Mouse (Mus musculus): ENCODE data around the gene Fxr1. TPM values are rescaled to one million over a fixed set of nuclear protein-coding genes. Genes with fewer than 3 reads are reported as not detected.
"Not testable (repeated sequence)": the region's sequence is repeated elsewhere in the genome, so short reads cannot be mapped to it uniquely, and the experiment has no call there.

The Fxr1 gene
- total RNA-seq, 1 experiment from 2014 or later: 115 TPM

GRCm38 (mm10) chr3:34041990-34042389 lies 22.2 kb downstream of the Fxr1 start:
- DNase-seq: no peak

- no peak for DNase-seq
Measured at GRCm38 (mm10) chr3:34062352-34062751, 42.6 kb downstream of the Fxr1 start.

- DNase-seq: not testable (repeated sequence)
Measured at GRCm38 (mm10) chr3:34068943-34069342, 49.2 kb downstream of the Fxr1 start.

- no peak for DNase-seq
Measured at GRCm38 (mm10) chr3:34072726-34073125, 53.0 kb downstream of the Fxr1 start.

- DNase-seq: no peak
Measured at GRCm38 (mm10) chr3:34076058-34076759, 56.5 kb downstream of the Fxr1 start.

DNA sequence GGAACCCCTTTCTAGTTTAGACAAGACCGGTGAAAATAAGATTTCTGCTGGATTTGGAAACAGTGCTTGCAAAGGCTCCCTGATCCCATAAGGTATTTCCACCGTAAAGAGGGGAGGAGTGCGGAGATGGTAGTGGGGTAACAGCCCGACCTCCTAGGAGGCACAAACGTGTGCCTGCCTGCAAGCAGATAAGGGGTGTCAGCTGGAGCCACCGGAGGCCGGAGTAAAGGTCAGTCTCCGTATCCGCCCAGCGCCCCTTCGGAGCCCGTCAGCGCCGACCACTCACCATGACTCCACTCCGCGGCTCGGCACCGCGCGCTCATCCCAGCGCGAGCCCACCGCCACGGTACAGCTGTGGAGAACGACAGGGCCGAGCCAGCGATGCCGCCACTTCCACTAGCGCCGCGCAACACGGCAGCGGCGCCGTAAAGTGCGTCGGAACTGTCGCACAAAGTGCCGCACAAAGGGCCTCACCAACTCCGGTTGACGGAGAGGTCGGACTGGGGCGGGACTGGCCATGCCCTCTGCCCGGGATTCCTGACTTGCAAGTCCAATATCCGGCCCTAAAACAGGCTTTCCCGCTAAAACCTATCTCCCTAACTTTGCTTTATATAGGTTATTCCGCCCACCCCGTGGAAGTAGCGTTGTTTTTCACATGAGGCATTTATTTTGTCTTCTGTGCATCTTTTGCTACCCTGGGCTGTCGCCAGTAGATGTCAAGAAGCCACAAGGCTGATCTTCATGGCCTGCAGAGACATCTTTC lies 61.3 kb downstream of the Fxr1 start, which contains the start of gene Dnajc19:
Dnajc19 (minus strand) TSS at position 422 of the 763 bp plus-strand sequence.
- peak; percentile 95 for DNase-seq

DNA sequence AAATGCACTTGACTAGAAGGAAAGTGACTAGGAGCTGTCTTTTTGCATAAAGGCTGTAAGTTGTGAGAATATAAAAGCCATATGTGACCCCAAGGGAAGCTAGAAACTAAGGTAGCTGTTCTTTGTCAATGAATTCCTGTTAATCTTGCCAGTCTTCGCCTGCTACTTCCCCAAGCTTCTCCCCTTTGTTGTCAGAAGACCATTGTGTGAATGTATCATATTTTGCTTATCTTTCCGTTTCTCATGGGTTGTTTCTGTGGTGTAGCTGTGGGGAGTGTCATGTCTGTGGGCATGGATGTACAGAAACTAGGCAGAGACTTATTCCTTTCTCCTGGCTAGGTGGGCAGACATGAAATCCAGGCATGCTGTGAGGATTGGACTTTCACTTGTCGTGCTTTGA lies 62.2 kb downstream of the Fxr1 start:
- no peak for DNase-seq

- no peak for DNase-seq
Measured at GRCm38 (mm10) chr3:34083655-34084054, 63.9 kb downstream of the Fxr1 start.

GRCm38 (mm10) chr3:34102891-34103290 lies 83.1 kb downstream of the Fxr1 start:
- no peak for DNase-seq

- DNase-seq: no peak
Measured at GRCm38 (mm10) chr3:34103902-34104672, 84.3 kb downstream of the Fxr1 start.

DNA sequence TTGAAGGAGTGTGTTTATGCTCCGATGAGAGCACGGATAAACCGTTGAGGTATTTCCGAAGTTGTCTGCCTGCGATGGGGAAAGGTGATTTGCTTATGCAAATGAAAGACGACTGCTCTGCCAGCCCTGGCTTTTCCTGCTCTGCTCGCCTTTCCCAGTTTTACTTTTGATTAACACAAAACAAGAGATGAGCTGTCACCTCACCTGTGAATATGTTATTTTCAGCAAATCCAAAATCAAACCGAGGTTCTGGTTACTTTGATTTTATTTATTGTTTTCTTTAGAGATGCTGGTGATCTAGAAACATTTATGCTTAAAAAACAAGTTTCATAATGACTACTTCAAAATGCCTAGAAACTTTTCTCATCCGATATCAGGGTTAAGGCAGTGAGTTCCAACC lies 86.7 kb downstream of the Fxr1 start:
- no peak for DNase-seq

DNA sequence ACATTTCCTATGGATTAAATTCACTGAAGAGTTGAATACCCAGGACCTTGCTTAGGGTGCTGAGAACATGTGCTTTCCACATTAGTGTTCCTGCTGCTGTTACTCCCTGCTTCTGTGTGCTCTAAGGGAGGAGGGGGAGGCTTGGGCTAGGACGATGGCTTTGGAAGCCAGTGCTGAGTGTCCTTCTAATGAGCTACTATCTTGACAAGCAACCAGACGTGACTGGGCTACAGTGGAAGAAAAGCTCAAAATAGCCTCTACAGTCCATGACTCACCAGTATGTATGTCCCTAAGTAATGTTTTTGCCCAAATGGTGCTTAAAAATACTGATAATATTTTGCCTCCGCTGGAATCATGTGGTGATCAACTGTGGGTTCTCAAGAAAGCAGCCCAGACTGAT lies 87.9 kb downstream of the Fxr1 start:
- no peak for DNase-seq

GRCm38 (mm10) chr3:34111941-34112685 lies 92.4 kb downstream of the Fxr1 start:
- no peak for DNase-seq

DNA sequence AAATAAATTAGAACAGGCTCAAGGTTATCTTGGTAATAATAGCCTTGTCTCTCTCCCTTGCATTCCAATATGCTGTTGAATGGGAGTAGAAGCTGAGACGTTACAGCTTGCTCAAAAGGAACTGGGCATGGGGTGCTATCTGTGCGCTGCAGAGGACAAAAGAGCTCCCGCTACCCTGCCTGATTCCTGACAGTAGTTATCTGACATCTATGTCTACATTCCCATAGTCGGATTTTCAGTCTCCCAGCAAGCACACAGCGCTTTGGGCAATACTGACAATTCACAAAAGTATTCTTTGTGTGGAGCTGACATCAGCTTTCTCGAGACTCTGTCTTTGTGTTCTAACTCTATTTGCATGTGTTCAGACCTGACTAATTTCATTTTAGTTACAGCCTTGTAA lies 96.1 kb downstream of the Fxr1 start:
- DNase-seq: no peak

GRCm38 (mm10) chr3:34119869-34120268 lies 100.1 kb downstream of the Fxr1 start:
- DNase-seq: no peak

Other genes with a start within 250 kb of the Fxr1 start
- 44.0 and 53.1 TPM in 2 replicates for gene Ttc14, start 220.1 kb upstream of the Fxr1 start, total RNA-seq (2021)
- gene Ccdc39, start 175.6 kb upstream of the Fxr1 start, total RNA-seq (2021): 0.85 and 1.4 TPM in 2 replicates
- 116 and 129 TPM in 2 replicates for gene Dnajc19, start 61.4 kb downstream of the Fxr1 start, total RNA-seq (2021)